Mouse (Mus musculus) urinary bladder, postnatal 36 days (tissue): Measurements from ENCODE around the gene Krt1.

Experiments used
- DNase-seq, 2 experiments: peaks; one replicate each; pipeline ENCODE4 v3.0.0; 2022; ENCODE audit warnings: low spot score in 2 of 2, mixed read lengths in 1 of 2

The Krt1 gene

GRCm38 (mm10) chr15:101850694-101851093, at the start of gene Krt1:
TSS of gene Krt1 (minus strand) at chr15:101850794.
- no peak for DNase-seq

DNA sequence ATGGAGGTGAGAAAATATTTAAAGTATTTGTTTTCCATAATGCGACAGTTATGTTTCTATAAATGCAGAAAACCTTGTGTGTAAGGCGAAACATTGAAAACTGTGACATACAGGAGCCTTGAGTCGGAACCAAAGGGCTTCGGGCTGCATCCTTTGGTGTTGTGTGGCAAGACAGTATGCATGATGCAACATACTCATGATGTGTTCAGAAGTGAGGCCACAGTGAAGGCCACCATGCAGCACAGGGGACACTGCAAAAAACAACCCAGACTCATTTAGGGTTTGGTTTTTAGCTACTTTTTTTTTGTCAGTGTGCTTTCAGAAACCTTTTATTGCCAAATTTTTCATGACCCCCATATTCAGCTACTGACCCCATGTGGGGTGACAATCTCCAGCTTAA, 44.6 kb upstream of the Krt1 start:
- DNase-seq: no peak

- DNase-seq: no peak
These were observed 42.2 kb upstream of the Krt1 start, which contains the start of gene Krt76 for GRCm38 (mm10) chr15:101892820-101893219. TSS of gene Krt76 (minus strand) at chr15:101892920.

DNA sequence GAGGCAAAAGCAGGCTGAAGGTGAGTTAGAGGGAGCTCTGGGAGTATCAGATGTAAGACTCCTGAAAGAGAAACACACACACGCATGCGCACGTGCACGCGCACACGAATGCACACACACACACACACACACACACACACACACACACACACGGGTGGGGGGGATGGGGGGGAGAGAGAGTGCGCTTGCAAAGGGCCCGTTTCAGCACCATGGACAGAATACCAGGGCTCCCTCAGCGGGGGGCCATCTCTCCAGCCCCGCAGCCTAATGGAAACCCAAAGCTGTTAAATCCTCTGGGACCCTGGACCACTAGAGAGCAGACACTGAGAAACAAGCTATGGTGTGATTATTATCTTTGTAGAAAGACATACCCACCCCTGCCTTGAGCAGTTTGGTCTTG, 29.2 kb upstream of the Krt1 start:
- no peak for DNase-seq

- no peak for DNase-seq
These were observed 27.4 kb upstream of the Krt1 start for GRCm38 (mm10) chr15:101878041-101878440.

DNA sequence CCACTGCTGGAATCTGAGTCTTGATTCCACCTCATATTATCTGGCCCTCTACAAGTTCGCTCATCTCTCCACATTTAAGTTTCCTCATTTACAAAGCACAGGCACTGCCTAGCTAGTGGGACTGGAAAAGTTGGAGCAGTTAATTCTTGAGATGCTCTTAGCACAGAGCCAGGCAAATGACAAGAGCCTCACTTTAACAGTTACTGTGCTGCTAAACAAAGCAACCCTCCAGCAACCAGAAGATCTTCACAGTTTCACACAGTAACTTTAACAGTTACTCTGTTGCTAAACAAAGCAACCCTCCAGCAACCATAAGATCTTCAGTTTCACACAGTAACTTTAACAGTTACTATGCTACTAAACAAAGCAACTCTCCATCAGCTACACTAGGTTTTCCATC, 23.8 kb upstream of the Krt1 start:
- no peak for DNase-seq

DNA sequence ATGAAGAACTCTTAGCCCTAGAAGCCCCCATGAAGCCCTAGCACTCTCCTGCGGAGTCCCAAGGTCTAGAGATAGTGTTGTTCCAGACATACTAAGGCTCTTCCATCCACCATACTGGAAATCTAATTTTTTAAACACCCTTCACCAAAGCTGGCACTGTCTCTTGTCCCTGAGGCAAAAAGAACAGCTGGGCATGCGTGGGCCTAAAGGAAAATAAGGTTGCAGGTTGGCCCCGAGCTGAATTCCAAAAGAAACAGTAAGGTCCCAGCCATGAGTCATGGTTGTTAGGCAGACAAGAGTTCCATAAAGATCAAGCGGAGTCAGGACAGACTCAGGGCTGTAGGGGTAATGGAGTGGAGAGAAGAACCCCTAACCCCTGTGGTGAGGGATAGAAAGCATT, 22.6 kb upstream of the Krt1 start:
- DNase-seq: no peak

DNA sequence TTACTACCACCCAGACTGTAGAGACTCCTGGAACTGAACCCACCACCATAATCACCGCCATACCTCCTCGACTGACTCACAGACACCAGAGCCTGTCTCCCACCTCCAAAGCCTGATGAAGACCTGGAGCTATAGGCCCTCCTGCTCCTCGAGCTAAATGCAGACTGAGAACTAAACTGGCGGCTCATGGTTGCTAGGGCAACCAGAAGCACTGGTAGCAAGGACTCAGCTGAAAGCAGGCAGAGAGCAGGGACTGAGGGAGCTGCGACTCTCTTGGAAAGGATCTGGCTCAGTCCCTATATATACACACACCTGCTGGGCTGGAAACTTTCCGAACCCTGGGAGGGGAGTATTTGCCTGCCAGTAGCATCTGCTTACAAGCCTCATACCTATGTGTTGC, 18.8 kb upstream of the Krt1 start, which contains the start of gene Krt77:
Gene Krt77, minus strand, starts transcription at position 275 of the 400 bp plus-strand sequence.
- no peak for DNase-seq

DNA sequence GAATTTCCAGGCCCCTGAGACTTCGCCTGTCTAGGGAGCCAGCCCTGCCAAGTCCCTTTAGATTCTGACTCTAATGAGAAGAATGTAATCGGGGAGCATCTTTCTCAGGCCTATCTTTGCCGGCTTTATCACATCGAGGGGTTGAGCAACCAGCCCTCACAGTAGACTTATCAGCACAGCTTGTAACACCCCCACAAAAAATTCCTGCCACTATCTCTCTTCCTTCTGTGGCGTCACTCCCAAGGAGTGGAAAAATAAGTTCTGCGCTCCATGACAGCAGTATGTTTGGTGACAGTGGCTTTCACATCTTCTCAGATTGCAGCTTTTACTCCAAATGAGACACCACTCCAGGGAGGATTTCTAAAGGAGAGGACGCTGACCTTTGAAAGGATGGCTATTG, 16.2 kb upstream of the Krt1 start:
- no peak for DNase-seq

DNA sequence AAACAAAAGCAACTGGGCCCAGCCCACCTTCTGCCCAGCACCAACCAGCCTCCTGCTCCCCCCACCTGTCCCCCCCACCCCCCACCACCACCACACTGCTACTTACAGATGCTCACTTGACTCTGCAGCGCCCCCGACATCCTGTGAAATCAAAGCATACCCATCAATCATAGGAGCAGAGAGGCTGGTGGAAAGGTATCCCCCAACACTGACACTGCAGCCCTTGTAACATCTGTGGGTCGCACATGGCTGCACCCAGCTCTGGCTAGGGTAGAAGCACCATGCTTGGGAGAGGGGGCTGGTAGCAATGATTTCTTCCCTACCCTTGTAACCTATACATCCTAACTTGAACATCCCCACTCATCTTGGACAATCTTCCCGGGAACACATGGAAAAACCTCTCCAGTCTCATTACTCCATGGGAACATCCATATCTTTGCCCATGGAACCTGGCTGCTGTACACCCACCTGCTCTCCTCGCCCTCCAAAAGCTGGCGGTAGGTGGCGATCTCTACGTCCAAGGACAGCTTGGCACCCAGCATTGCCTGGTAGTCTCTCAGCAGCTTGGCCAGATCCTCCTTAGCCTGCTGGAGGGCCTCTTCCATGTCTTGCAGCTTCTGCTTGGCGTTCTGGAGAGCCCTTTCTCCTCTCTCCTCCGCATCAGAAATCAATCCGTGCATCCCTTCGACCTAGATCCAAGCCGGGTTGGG, 10.0 kb upstream of the Krt1 start:
- no peak for DNase-seq

DNA sequence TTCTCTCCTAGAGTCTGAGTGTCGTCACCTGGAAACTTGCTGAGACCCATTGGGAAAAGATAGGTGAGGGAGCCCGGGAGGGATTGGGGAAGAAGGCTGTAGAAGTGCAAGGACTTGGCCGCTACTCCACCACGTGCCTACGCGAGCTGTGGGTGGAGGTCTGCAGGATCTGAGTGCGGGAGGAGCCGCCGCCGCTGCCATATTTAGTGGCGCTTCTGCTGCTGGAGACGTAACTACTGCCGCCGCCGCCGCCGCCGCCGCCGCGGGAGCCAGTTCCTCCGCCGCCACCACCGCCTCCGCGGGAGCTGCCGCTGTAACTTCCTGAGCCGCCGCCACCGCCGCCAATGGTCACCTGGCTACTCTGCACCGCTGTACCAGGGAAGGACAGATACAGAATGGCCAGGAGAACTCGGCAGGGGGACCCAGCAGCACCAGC, 9.2 kb upstream of the Krt1 start:
- peak; percentile 35 to 45 for DNase-seq

GRCm38 (mm10) chr15:101858673-101859425, 8.3 kb upstream of the Krt1 start:
- DNase-seq: no peak

DNA sequence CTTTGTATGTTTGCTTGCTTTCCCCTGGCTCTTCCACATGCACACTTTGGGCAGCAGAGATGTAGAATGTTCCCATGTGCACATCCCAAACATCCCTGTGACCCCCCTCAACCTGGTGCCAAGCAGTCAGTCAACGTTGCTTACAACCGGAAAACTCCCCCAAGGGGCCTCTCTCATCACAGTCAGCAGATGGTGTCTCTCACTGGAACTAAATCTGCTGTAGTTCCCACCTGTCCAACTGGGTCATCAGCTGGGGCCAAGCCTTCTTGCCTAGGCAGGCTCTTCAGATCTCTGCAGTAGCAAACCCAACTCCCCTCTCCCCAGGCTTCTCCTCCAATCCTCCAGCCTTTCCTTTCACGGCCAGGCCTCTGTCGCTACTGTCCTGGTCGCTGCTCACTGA, 6.1 kb upstream of the Krt1 start:
- no peak for DNase-seq

GRCm38 (mm10) chr15:101855732-101856131, 5.1 kb upstream of the Krt1 start:
- peak; percentile 28 to 38 for DNase-seq

DNA sequence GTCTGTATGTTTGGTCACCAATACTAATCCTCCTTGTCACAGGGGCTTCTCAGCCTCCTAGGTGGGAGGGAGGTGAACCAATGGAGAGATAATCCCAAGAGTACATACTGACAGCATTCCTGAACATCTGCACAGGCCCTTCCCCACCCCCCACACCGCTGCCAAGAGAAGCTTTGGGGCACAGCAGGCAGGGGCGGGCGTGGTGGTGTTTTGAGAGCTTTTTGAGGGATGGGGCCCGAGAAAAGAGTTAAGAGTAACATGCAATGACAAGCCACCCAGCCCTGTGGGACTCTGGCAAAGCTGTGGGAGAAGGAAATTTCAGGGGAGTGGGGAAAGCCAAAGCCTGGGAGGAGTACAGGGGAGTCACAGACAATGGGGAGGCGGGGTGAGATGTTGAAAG, 3.7 kb upstream of the Krt1 start:
- DNase-seq: no peak

GRCm38 (mm10) chr15:101852571-101852970, 2.0 kb upstream of the Krt1 start:
- no peak for DNase-seq

DNA sequence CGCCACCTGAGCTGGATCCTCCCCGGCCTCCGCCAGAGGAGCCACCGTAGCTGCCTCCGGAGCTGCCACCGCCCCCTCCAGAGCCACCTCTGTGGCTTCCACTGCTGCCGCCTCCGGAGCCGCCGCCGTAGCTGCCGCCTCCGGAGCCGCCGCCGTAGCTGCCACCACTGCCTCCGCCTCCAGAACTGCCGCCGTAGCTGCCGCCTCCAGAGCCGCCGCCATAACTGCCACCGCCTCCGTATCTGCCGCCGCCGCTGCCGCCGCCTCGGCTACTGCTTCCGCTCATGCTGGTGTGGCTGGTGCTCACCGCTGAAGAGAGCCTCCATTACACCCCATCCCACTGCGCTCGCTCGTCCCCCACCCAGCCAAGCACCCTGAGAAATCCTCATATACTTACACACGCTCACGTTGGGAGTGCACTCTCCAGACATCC, 4.6 kb downstream of the Krt1 start:
- DNase-seq: peak in 1 of 2 experiments; percentile 36

- peak; percentile 32 to 43 for DNase-seq
These were observed 7.4 kb downstream of the Krt1 start for GRCm38 (mm10) chr15:101843192-101843591.

GRCm38 (mm10) chr15:101834784-101835328, 15.7 kb downstream of the Krt1 start:
- DNase-seq: no peak

GRCm38 (mm10) chr15:101833131-101833530, 17.5 kb downstream of the Krt1 start:
- no peak for DNase-seq

DNA sequence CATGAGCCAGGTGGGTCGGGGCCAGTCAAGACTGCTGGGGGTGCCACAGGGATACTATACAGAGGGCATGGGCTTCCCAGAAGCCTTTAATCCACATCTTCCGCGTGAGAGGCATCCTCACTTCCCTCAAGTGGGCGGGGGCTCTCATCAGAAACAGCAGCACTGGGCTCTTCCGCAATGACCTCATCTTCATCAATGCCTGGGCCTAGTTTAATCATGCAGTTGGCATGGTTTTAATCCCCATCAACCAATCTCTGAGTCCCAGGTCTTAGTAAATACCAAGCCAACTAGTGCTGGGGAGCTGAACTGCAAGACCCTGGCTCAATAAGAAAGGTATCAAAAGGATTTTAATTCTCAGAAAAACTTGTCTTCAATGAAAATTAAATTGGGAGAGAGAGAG, 21.2 kb downstream of the Krt1 start:
- DNase-seq: no peak

- DNase-seq: no peak
These were observed 28.8 kb downstream of the Krt1 start for GRCm38 (mm10) chr15:101821786-101822185.

- DNase-seq: no peak
These were observed 32.7 kb downstream of the Krt1 start, which contains the start of gene Krt2 for GRCm38 (mm10) chr15:101817875-101818274. TSS of gene Krt2 (minus strand) at chr15:101818169.
